Mouse (Mus musculus) kidney, adult 2 months (tissue): ENCODE measurements at regions not wholly inside any gene's neighbourhood (a gene's known extent, or its start where the extent isn't known, plus 50 kb on each side); places are given as distances from the start of the nearest gene placed in this dataset.

Experiments used
- DNase-seq: peaks from one replicate; pipeline ENCODE4 v3.0.0; 2021
- H3K27ac ChIP-seq: fragments of 200-500 bp; 2 replicates; pipeline ENCODE4 v1.5.1; 2012; ENCODE audit warnings: low read depth, low read length, control low read depth, inconsistent platforms; ENCODE audit not compliant: insufficient read depth
- H3K27me3 ChIP-seq: fragments of 200-500 bp; replicated peaks from 2 replicates; pipeline ENCODE4 v1.6.1; 2012; ENCODE audit warnings: mild to moderate bottlenecking, moderate library complexity, low read length, inconsistent platforms; ENCODE audit not compliant: control insufficient read depth, insufficient read depth
- H3K36me3 ChIP-seq: fragments of 200-500 bp; 2 replicates; pipeline ENCODE4 v1.6.1; 2012; ENCODE audit warnings: mild to moderate bottlenecking, moderate library complexity, low read length, inconsistent platforms; ENCODE audit not compliant: control insufficient read depth, insufficient read depth
- H3K4me1 ChIP-seq: fragments of 200-500 bp; 2 replicates; pipeline ENCODE4 v1.6.1; 2011; ENCODE audit warnings: low read length; ENCODE audit not compliant: control insufficient read depth, insufficient read depth
- H3K4me3 ChIP-seq: fragments of 200-500 bp; 2 replicates; pipeline ENCODE4 v1.5.1; 2011; ENCODE audit warnings: mild to moderate bottlenecking, low read depth, low read length, control low read depth; ENCODE audit not compliant: insufficient read depth
- CTCF ChIP-seq: fragments of 200-500 bp; conservative IDR thresholded peaks from 2 replicates; pipeline ENCODE4 v1.5.1; 2011; ENCODE audit warnings: low read depth, mild to moderate bottlenecking, control low read depth, low read length, moderate library complexity, mixed read lengths; ENCODE audit not compliant: insufficient read depth, insufficient read length
- POLR2A ChIP-seq: fragments of 200-500 bp; IDR thresholded peaks from one replicate; pipeline ENCODE4 v1.6.1; 2011; ENCODE audit warnings: low read depth, low read length, control low read depth
- WGBS: fragments of 180-500 bp; shearing (Covaris S2); methylation state at CpG from one replicate; pipeline ENCODE4 v1.1.7; 2018; 5-methylcytosine and 5-hydroxymethylcytosine counted together

- no peak overlapping the region for H3K4me3 ChIP-seq
- 83% methylated on average over 4 of the region's 4 CpGs for WGBS
- TF ChIP-seq CTCF (no peak), POLR2A (no peak)
Observed at GRCm38 (mm10) chr16:30652692-30653091, 53.2 kb downstream of the Fam43a start.

GRCm38 (mm10) chr16:30653806-30654205 is 54.3 kb downstream of the Fam43a start:
- no peak overlapping the region for H3K4me3 ChIP-seq
- H3K27me3 ChIP-seq = no peaks in the 10 kb centered on the region
- 80% methylated on average over 5 of the region's 5 CpGs for WGBS
- H3K4me1 ChIP-seq = no peaks in the 10 kb centered on the region
- DNase-seq = peak; percentile 71
- H3K36me3 ChIP-seq = no peaks in the 10 kb centered on the region
- TF ChIP-seq POLR2A = no peak
- no peak for TF ChIP-seq CTCF
- H3K27ac ChIP-seq = no peak overlapping the region

More at GRCm38 (mm10) chr16:30652692-30653091, 53.2 kb downstream of the Fam43a start:
- Histone ChIP-seq H3K36me3 (no peaks in the 10 kb centered on the region), H3K27me3 (no peaks in the 10 kb centered on the region), H3K4me1 (no peaks in the 10 kb centered on the region), H3K27ac (no peak overlapping the region)
- DNase-seq = no peak

GRCm38 (mm10) chr16:30654226-30654625 is 54.7 kb downstream of the Fam43a start:
- H3K36me3 ChIP-seq = no peaks in the 10 kb centered on the region
- no peak overlapping the region for H3K4me3 ChIP-seq
- no peak overlapping the region for H3K27ac ChIP-seq
- no peaks in the 10 kb centered on the region for H3K4me1 ChIP-seq
- TF ChIP-seq CTCF = no peak
- TF ChIP-seq POLR2A = no peak
- DNase-seq = no peak
- H3K27me3 ChIP-seq = no peaks in the 10 kb centered on the region
- WGBS = 66% methylated on average over 9 of the region's 9 CpGs

GRCm38 (mm10) chr16:30655798-30656221 is 56.3 kb downstream of the Fam43a start:
- Histone ChIP-seq H3K4me1 (no peaks in the 10 kb centered on the region), H3K36me3 (no peaks in the 10 kb centered on the region), H3K27ac (no peak overlapping the region), H3K27me3 (no peaks in the 10 kb centered on the region), H3K4me3 (no peak overlapping the region)
- TF ChIP-seq CTCF (no peak), POLR2A (no peak)
- WGBS = 81% methylated on average over 5 of the region's 5 CpGs
- no peak for DNase-seq

- no peak for DNase-seq
- TF ChIP-seq POLR2A (no peak), CTCF (no peak)
- WGBS = 93% methylated on average over 17 of the region's 17 CpGs
- H3K36me3 ChIP-seq = no peaks in the 10 kb centered on the region
- H3K27ac ChIP-seq = no peak overlapping the region
- no peak overlapping the region for H3K4me3 ChIP-seq
- no peaks in the 10 kb centered on the region for H3K27me3 ChIP-seq
- no peaks in the 10 kb centered on the region for H3K4me1 ChIP-seq
Observed at GRCm38 (mm10) chr16:30656881-30657280, 57.4 kb downstream of the Fam43a start.

GRCm38 (mm10) chr16:30658921-30659320 is 59.4 kb downstream of the Fam43a start:
- 68% methylated on average over 4 of the region's 4 CpGs for WGBS
- no peak overlapping the region for H3K27ac ChIP-seq

GRCm38 (mm10) chr16:30661086-30661977 is 61.8 kb downstream of the Fam43a start:
- WGBS = 57% methylated on average over 16 of the region's 16 CpGs
- DNase-seq = no peak

More at GRCm38 (mm10) chr16:30658921-30659320, 59.4 kb downstream of the Fam43a start:
- no peaks in the 10 kb centered on the region for H3K36me3 ChIP-seq
- H3K4me3 ChIP-seq = no peak overlapping the region
- H3K4me1 ChIP-seq = no peaks in the 10 kb centered on the region
- DNase-seq = no peak
- no peaks in the 10 kb centered on the region for H3K27me3 ChIP-seq
- no peak for TF ChIP-seq CTCF
- TF ChIP-seq POLR2A = no peak

More at GRCm38 (mm10) chr16:30661086-30661977, 61.8 kb downstream of the Fam43a start:
- no peak overlapping the region for H3K4me3 ChIP-seq
- no peak overlapping the region for H3K27ac ChIP-seq
- no peaks in the 10 kb centered on the region for H3K4me1 ChIP-seq
- H3K27me3 ChIP-seq = no peaks in the 10 kb centered on the region
- no peaks in the 10 kb centered on the region for H3K36me3 ChIP-seq
- TF ChIP-seq POLR2A = no peak
- no peak for TF ChIP-seq CTCF
